Comparison of ENCODE assay signal across 9 mouse cellular contexts in the genomic region with DNA sequence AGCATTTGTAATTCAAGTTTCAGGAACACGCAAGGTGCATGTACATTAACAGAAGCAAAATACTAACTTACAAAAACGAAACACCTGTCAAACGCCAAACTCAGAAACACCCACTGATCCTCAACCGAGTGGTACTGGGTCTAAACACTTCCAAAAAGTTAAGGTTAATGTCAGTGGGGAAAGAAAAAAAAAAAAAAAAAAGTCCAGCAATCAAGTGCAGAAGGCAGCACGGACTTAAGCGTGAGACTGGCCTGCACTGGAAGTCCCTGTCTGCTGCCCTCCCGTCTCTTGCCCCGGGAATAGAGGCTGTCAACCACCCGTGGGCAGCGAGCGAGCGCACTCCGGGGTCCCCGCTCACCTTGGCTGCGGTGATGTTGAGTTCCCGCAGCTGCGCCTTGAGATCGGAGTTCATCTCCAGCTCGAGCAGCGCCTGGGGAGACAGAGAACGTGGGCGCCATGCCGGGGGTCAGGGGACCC. TPM values are rescaled to one million over a fixed set of nuclear protein-coding genes. Genes with fewer than 3 reads are reported as not detected.
DNase-seq lines count a peak whose midpoint lies in the region; ATAC-seq and TF ChIP-seq lines count a peak whose summit lies in the region.
"Had no signal": no experiment of that assay in that cellular context is flagged by ENCODE, and none has a peak within 500 bp of the region (broad histone marks: within the 10 kb centered on the region; RNA-seq: fewer than 3 reads in every experiment).

No protein-coding gene starts in this region.

- peak overlapping the region; percentile 92 for H3K9ac ChIP-seq in lung, embryonic 15.5 days
- H3K9ac ChIP-seq in limb, embryonic 14.5 days (ENCODE audit: low read depth, low read length, severe bottlenecking) = peak overlapping the region; percentile 95

- H3K4me3 ChIP-seq in lung, embryonic 15.5 days = peak overlapping the region; percentile 78
- peak overlapping the region; percentile 98 for H3K4me3 ChIP-seq in embryonic fibroblast, embryonic 13.5 days (ENCODE audit: insufficient read depth, low read length)
- peak overlapping the region; percentile 83 for H3K4me3 ChIP-seq in limb, embryonic 14.5 days (replicated peaks; ENCODE audit: low read length)
- peak overlapping the region; percentile 96 for H3K4me3 ChIP-seq in small intestine, adult 2 months (ENCODE audit: low read depth, low read length)

- H3K36me3 ChIP-seq in lung, embryonic 15.5 days = peaks cover 44% of the 10 kb centered on the region
- peaks cover 46% of the 10 kb centered on the region for H3K36me3 ChIP-seq in limb, embryonic 14.5 days (ENCODE audit: control insufficient read depth, insufficient read depth, low read length)
- peaks cover 37% of the 10 kb centered on the region for H3K36me3 ChIP-seq in small intestine, adult 2 months (ENCODE audit: control insufficient read depth, insufficient read depth, low read length)

- no peaks in the 10 kb centered on the region for H3K9me3 ChIP-seq in lung, embryonic 15.5 days
- H3K9me3 ChIP-seq in limb, embryonic 14.5 days (ENCODE audit: control insufficient read depth, low read length) = no peaks in the 10 kb centered on the region

- TF ChIP-seq POLR2A in embryonic fibroblast, embryonic 13.5 days (IDR thresholded peaks at IDR 0.05; ENCODE audit: low read depth, low read length) = no peak
- TF ChIP-seq POLR2A in limb, embryonic 14.5 days (IDR thresholded peaks at IDR 0.05; ENCODE audit: borderline replicate concordance, extremely low read depth, insufficient read depth, insufficient read length) = no peak
- TF ChIP-seq POLR2A in small intestine, adult 2 months (IDR thresholded peaks at IDR 0.05; ENCODE audit: low read depth, low read length) = no peak

- peak overlapping the region; percentile 61 for H3K4me2 ChIP-seq in lung, embryonic 15.5 days
- peak overlapping the region; percentile 82 for H3K4me2 ChIP-seq in limb, embryonic 14.5 days (replicated peaks; ENCODE audit: low read depth, low read length, severe bottlenecking)

- peak; percentile 27; the same call in 1 of the 2 replicates for ATAC-seq in lung, embryonic 15.5 days (ENCODE audit: borderline replicate concordance, extremely low read depth, low FRiP score, low TSS enrichment)
- peak; percentile 8 for ATAC-seq in limb, embryonic 14.5 days (ENCODE audit: low FRiP score, low read depth)

- no peak for TF ChIP-seq CTCF in embryonic fibroblast, embryonic 13.5 days (IDR thresholded peaks at IDR 0.05; ENCODE audit: borderline replicate concordance, insufficient read depth, low read length)
- TF ChIP-seq CTCF in small intestine, adult 2 months (IDR thresholded peaks at IDR 0.05; ENCODE audit: extremely low read depth, insufficient read length, insufficient replicate concordance, low read depth, low read length) = no peak

- WGBS in lung, embryonic 15.5 days = 2% methylated on average over 23 of the region's 23 CpGs
- WGBS in limb, embryonic 14.5 days = under 1% methylated on average over 21 of the region's 23 CpGs
- 2% methylated on average over 23 of the region's 23 CpGs for WGBS in small intestine, adult 2 months

- peak overlapping the region; percentile 59 for H3K27ac ChIP-seq in lung, embryonic 15.5 days
- H3K27ac ChIP-seq in embryonic fibroblast, embryonic 13.5 days (ENCODE audit: insufficient read depth, low read length) = no peak overlapping the region
- peak overlapping the region; percentile 92 for H3K27ac ChIP-seq in limb, embryonic 14.5 days (replicated peaks; ENCODE audit: low read depth, low read length)
- peak overlapping the region; percentile 19; the same call in 1 of the 2 replicates for H3K27ac ChIP-seq in small intestine, adult 2 months (ENCODE audit: insufficient read depth, low read depth, low read length)

- H3K27me3 ChIP-seq in lung, embryonic 15.5 days = no peaks in the 10 kb centered on the region
- no peaks in the 10 kb centered on the region for H3K27me3 ChIP-seq in limb, embryonic 14.5 days (ENCODE audit: control insufficient read depth, insufficient read depth, low read length)
- no peaks in the 10 kb centered on the region for H3K27me3 ChIP-seq in small intestine, adult 2 months (ENCODE audit: control insufficient read depth, insufficient read depth, low read length)

- peaks cover 19% of the 10 kb centered on the region for H3K4me1 ChIP-seq in lung, embryonic 15.5 days
- peaks cover 3% of the 10 kb centered on the region; the same call in 1 of the 2 replicates for H3K4me1 ChIP-seq in embryonic fibroblast, embryonic 13.5 days (ENCODE audit: control insufficient read depth, insufficient read depth, low read length)
- H3K4me1 ChIP-seq in limb, embryonic 14.5 days (ENCODE audit: control insufficient read depth, insufficient read depth, low read length) = peaks cover 5% of the 10 kb centered on the region
- peaks cover 8% of the 10 kb centered on the region; the same call in 1 of the 2 replicates for H3K4me1 ChIP-seq in small intestine, adult 2 months (ENCODE audit: control insufficient read depth, insufficient read depth, insufficient read length, low read length)

- no peak for DNase-seq in lung, postnatal 14 days
- DNase-seq in limb, embryonic 14.5 days (ENCODE audit: low spot score) = no peak
- DNase-seq in left cerebral cortex, postnatal 25 days (ENCODE audit: low spot score in 2 of 2) = no peak
- DNase-seq in layer of hippocampus, adult 9-11 months = no peak
- DNase-seq in adrenal gland, adult 2 months = no peak

- intact Hi-C loops in left cerebral cortex, postnatal 25 days (cut with DNase I) = loop anchor here (1.0 to 5.0 kb wide), 3 partner anchors 14 to 117 kb away; a partner anchor contains a TSS

RNA-seq across cellular contexts. Expression of a gene that starts 0.7 kb away (rescaled TPM):
- polyA plus RNA-seq in lung, embryonic 15.5 days (2015; fragmentation: Nextera tagmentation; extraction: Ambion mirVana) = 664 and 702 TPM in 2 replicates
- 1,187 and 1,359 TPM in 2 replicates for polyA plus RNA-seq in embryonic fibroblast, embryonic 13.5 days (2011; ENCODE audit: insufficient read length, low read depth, missing spikeins)
- 876 and 1,182 TPM in 2 replicates for polyA plus RNA-seq in limb, embryonic 14.5 days (2012; rRNA removed)
- polyA plus RNA-seq in limb, embryonic 14.5 days (2014; fragmentation: Nextera tagmentation; extraction: Ambion mirVana) = 1,044 and 1,048 TPM in 2 replicates
- 56.0 and 82.1 TPM in 2 replicates for polyA plus RNA-seq in small intestine, adult 2 months (2012; rRNA removed)
- total RNA-seq in left cerebral cortex, postnatal 25 days (2021) = 100 to 1,000 TPM; 282 to 283 TPM
- total RNA-seq in adrenal gland, adult 2 months (2021) = 100 to 1,000 TPM; 166 to 524 TPM
- polyA plus RNA-seq in adrenal gland, adult 2 months (2012; rRNA removed) = 79.2 and 83.3 TPM in 2 replicates

RNA-seq across cellular contexts. Expression of a gene that starts 11.9 kb away (rescaled TPM):
- polyA plus RNA-seq in lung, embryonic 15.5 days (2015; fragmentation: Nextera tagmentation; extraction: Ambion mirVana) = 2.7 and 3.3 TPM in 2 replicates
- polyA plus RNA-seq in embryonic fibroblast, embryonic 13.5 days (2011; ENCODE audit: insufficient read length, low read depth, missing spikeins) = not detected in 2 replicates
- polyA plus RNA-seq in limb, embryonic 14.5 days (2012; rRNA removed) = 0.12 and 0.36 TPM in 2 replicates
- polyA plus RNA-seq in limb, embryonic 14.5 days (2014; fragmentation: Nextera tagmentation; extraction: Ambion mirVana) = 0.28 and 0.32 TPM in 2 replicates
- 0.10 and 0.13 TPM in 2 replicates for polyA plus RNA-seq in small intestine, adult 2 months (2012; rRNA removed)
- under 1 TPM; 0.60 to 0.62 TPM for total RNA-seq in left cerebral cortex, postnatal 25 days (2021)
- 1 to 10 TPM; 4.1 to 4.5 TPM for total RNA-seq in adrenal gland, adult 2 months (2021)
- polyA plus RNA-seq in adrenal gland, adult 2 months (2012; rRNA removed) = 1.9 and 2.2 TPM in 2 replicates
- total RNA-seq: common myeloid progenitor, adult 5-6 weeks had no signal

RNA-seq across cellular contexts. Expression of a gene that starts 14.3 kb away (rescaled TPM):
- 30.7 and 34.5 TPM in 2 replicates for polyA plus RNA-seq in lung, embryonic 15.5 days (2015; fragmentation: Nextera tagmentation; extraction: Ambion mirVana)
- 14.0 and 16.7 TPM in 2 replicates for polyA plus RNA-seq in embryonic fibroblast, embryonic 13.5 days (2011; ENCODE audit: insufficient read length, low read depth, missing spikeins)
- polyA plus RNA-seq in limb, embryonic 14.5 days (2012; rRNA removed) = 23.7 and 31.9 TPM in 2 replicates
- polyA plus RNA-seq in limb, embryonic 14.5 days (2014; fragmentation: Nextera tagmentation; extraction: Ambion mirVana) = 26.5 and 26.6 TPM in 2 replicates
- 2.5 and 5.0 TPM in 2 replicates for polyA plus RNA-seq in small intestine, adult 2 months (2012; rRNA removed)
- total RNA-seq in left cerebral cortex, postnatal 25 days (2021) = 10 to 100 TPM; 12.9 to 13.4 TPM
- total RNA-seq in adrenal gland, adult 2 months (2021) = 10 to 100 TPM in 1 of 2 experiments, 1 to 10 TPM in 1; 9.5 to 14.7 TPM
- polyA plus RNA-seq in adrenal gland, adult 2 months (2012; rRNA removed) = 4.0 and 5.1 TPM in 2 replicates

RNA-seq across cellular contexts. Expression of a gene that starts 39.9 kb away (rescaled TPM):
- 87.9 and 88.1 TPM in 2 replicates for polyA plus RNA-seq in lung, embryonic 15.5 days (2015; fragmentation: Nextera tagmentation; extraction: Ambion mirVana)
- 22.0 and 30.6 TPM in 2 replicates for polyA plus RNA-seq in embryonic fibroblast, embryonic 13.5 days (2011; ENCODE audit: insufficient read length, low read depth, missing spikeins)
- polyA plus RNA-seq in limb, embryonic 14.5 days (2012; rRNA removed) = 23.4 and 27.9 TPM in 2 replicates
- 66.3 and 66.7 TPM in 2 replicates for polyA plus RNA-seq in limb, embryonic 14.5 days (2014; fragmentation: Nextera tagmentation; extraction: Ambion mirVana)
- 4.5 and 4.9 TPM in 2 replicates for polyA plus RNA-seq in small intestine, adult 2 months (2012; rRNA removed)
- 10 to 100 TPM; 26.5 to 29.7 TPM for total RNA-seq in left cerebral cortex, postnatal 25 days (2021)
- total RNA-seq in adrenal gland, adult 2 months (2021) = 10 to 100 TPM; 80.5 to 83.4 TPM
- 10.6 and 12.3 TPM in 2 replicates for polyA plus RNA-seq in adrenal gland, adult 2 months (2012; rRNA removed)

RNA-seq across cellular contexts. Expression of a gene that starts 52.8 kb away (rescaled TPM):
- 0.10 TPM in 1 of 2 replicates, not detected in the other for polyA plus RNA-seq in lung, embryonic 15.5 days (2015; fragmentation: Nextera tagmentation; extraction: Ambion mirVana)
- polyA plus RNA-seq in embryonic fibroblast, embryonic 13.5 days (2011; ENCODE audit: insufficient read length, low read depth, missing spikeins) = not detected in 2 replicates
- polyA plus RNA-seq in limb, embryonic 14.5 days (2012; rRNA removed) = not detected in 2 replicates
- polyA plus RNA-seq in limb, embryonic 14.5 days (2014; fragmentation: Nextera tagmentation; extraction: Ambion mirVana) = not detected in 2 replicates
- polyA plus RNA-seq in small intestine, adult 2 months (2012; rRNA removed) = not detected in 2 replicates
- 1 to 10 TPM in 1 of 2 experiments, under 1 TPM in 1; 0.73 to 1.2 TPM for total RNA-seq in left cerebral cortex, postnatal 25 days (2021)
- total RNA-seq in adrenal gland, adult 2 months (2021) = not detected
- not detected in 2 replicates for polyA plus RNA-seq in adrenal gland, adult 2 months (2012; rRNA removed)
- total RNA-seq: common myeloid progenitor, adult 5-6 weeks had no signal
